Mouse (Mus musculus) G1E (cell line): Measurements from ENCODE around the gene Efcab8. TPM values are rescaled to one million over a fixed set of nuclear protein-coding genes. Genes with fewer than 3 reads are reported as not detected.

Experiments used
- ATAC-seq: 2 replicates; pipeline ENCODE4 v1.8.0; 2016; ENCODE audit warnings: mild to moderate bottlenecking; ENCODE audit not compliant: insufficient number of reproducible peaks, poor library complexity, low FRiP score, severe bottlenecking; ENCODE audit errors: extremely low read depth
- DNase-seq: peaks from one replicate; pipeline ENCODE4 v3.0.0; 2012; ENCODE audit warnings: low spot score
- H3K27me3 ChIP-seq: 2 replicates; pipeline ENCODE4 v1.6.1; 2012; ENCODE audit warnings: mild to moderate bottlenecking, low read length, inconsistent platforms; ENCODE audit not compliant: insufficient read depth
- H3K36me3 ChIP-seq: replicated peaks from 2 replicates; pipeline ENCODE3; 2012; ENCODE audit warnings: mild to moderate bottlenecking, inconsistent platforms
- H3K4me1 ChIP-seq: 2 replicates; pipeline ENCODE4 v1.6.1; 2012; ENCODE audit warnings: low read depth, low read length, inconsistent platforms, mixed read lengths; ENCODE audit not compliant: insufficient read depth
- H3K4me3 ChIP-seq: 2 replicates; pipeline ENCODE4 v1.5.1; 2012; ENCODE audit warnings: low read depth, mild to moderate bottlenecking, inconsistent platforms, low read length, moderate library complexity, mixed read lengths
- H3K9me3 ChIP-seq: replicated peaks from 2 replicates; pipeline ENCODE4 v1.6.1; 2012; ENCODE audit warnings: inconsistent platforms
- CTCF ChIP-seq: IDR thresholded peaks from 2 replicates; pipeline ENCODE4 v1.5.1; 2012; ENCODE audit warnings: low read depth, low read length, inconsistent platforms, mixed read lengths
- GATA1 ChIP-seq: IDR thresholded peaks from 2 replicates; pipeline ENCODE4 v1.6.1; 2012; ENCODE audit warnings: borderline replicate concordance, low read length, inconsistent platforms, mixed read lengths
- GATA2 ChIP-seq: IDR thresholded peaks from 2 replicates; pipeline ENCODE4 v1.6.1; 2012; ENCODE audit warnings: low read depth, low read length, inconsistent platforms, borderline replicate concordance
- POLR2AphosphoS5 ChIP-seq: IDR thresholded peaks from 2 replicates; pipeline ENCODE4 v1.6.1; 2012; ENCODE audit warnings: low read depth, low read length, inconsistent platforms; ENCODE audit not compliant: insufficient replicate concordance
- TAL1 ChIP-seq: conservative IDR thresholded peaks from 2 replicates; pipeline ENCODE4 v1.6.1; 2012; ENCODE audit warnings: low read depth, low read length, inconsistent platforms, mixed read lengths
- polyA plus RNA-seq: library from polyadenylated mRNA; stranded (reverse); fragments of >175 nt; gene quantifications from 2 replicates; pipeline ENCODE4 v1.2.3, GENCODE M21; 2012
- total RNA-seq, 2 experiments: library from RNA; stranded (forward) in 1 of 2; stranded (reverse) in 1 of 2; fragments of 200-1000 nt in 1 of 2; fragments of >200 nt in 1 of 2; fragmentation: Nextera tagmentation in 1 of 2; gene quantifications; 2 replicates each; pipeline ENCODE4 v1.2.3; 2014 to 2017

The Efcab8 gene
- total RNA-seq (2014; fragmentation: Nextera tagmentation) (0.15 TPM in 1 of 2 replicates, not detected in the other), total RNA-seq (2017) (0.12 and 0.44 TPM in 2 replicates), polyA plus RNA-seq (not detected in 2 replicates)

DNA sequence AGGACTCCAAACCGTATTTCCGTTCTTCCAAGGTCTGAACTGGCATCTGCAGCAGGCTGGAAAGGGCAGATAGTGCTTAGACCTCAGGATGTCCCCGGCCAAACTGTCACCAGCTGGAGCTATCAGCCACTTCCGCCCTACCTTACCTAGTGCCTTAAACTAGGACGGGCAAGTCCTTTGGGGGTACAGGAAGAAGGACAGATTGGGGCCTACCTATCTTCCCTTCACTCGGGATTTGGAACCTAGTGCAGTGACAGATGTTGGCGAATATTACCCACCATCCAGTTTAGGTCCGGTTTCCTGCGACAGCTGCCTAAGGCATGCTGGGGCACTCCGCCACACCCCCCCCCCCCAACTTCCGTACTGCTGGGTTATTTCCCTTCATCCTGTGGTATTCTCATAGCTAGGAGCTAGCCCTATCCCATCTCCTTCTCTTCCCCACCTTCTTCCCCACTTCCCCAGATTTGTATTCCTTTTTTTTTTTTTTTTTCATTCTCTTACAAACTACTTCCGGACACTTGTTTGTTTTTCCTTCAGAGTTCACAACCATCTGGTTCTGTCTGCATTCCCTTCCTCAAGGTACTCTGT lies at the start of gene Efcab8:
TSS of gene Efcab8 (plus strand) at position 538 of the 588 bp plus-strand sequence.
- peaks cover 10% of the 10 kb centered on the region for H3K4me1 ChIP-seq

DNA sequence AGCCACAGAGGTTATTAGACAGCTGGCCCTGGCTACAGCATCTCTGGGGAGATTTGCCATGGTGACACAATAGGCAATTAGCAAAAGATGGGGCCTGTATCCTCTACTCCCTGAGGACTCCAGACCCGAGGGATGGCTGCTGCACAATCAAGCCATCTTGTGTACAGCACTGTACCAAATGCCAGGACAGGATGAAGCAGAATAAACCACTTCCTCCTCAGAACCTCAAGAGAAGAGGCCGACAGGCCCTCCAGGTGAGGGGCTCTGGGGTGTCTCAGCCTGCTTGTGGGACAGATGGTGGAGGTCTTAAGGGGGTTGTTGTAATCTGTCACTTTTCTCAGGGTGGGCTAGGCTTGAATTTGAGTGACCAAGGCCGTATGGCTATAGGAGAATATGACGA lies 45.7 kb upstream of the Efcab8 start:
- ATAC-seq = no peak
- Histone ChIP-seq H3K27me3 (peaks cover 20% of the 10 kb centered on the region), H3K9me3 (no peaks in the 10 kb centered on the region), H3K4me1 (no peaks in the 10 kb centered on the region), H3K36me3 (no peaks in the 10 kb centered on the region), H3K4me3 (no peak overlapping the region)
- DNase-seq = no peak
- TF ChIP-seq GATA1 = no peak
- TF ChIP-seq POLR2AphosphoS5 = no peak
- no peak for TF ChIP-seq TAL1
- TF ChIP-seq GATA2 = no peak
- no peak for TF ChIP-seq CTCF

More for the DNA sequence above, at the start of gene Efcab8:
- DNase-seq (no peak), ATAC-seq (no peak)
- no peaks in the 10 kb centered on the region for H3K9me3 ChIP-seq
- H3K36me3 ChIP-seq = peaks cover 3% of the 10 kb centered on the region
- peak within 1 kb of the TSS; percentile 60; the same call in 1 of the 2 replicates for H3K4me3 ChIP-seq
- TF ChIP-seq GATA1 = no peak
- TF ChIP-seq TAL1 = no peak
- TF ChIP-seq GATA2 = no peak
- no peak for TF ChIP-seq POLR2AphosphoS5
- TF ChIP-seq CTCF = no peak
- H3K27me3 ChIP-seq = peaks cover 17% of the 10 kb centered on the region

DNA sequence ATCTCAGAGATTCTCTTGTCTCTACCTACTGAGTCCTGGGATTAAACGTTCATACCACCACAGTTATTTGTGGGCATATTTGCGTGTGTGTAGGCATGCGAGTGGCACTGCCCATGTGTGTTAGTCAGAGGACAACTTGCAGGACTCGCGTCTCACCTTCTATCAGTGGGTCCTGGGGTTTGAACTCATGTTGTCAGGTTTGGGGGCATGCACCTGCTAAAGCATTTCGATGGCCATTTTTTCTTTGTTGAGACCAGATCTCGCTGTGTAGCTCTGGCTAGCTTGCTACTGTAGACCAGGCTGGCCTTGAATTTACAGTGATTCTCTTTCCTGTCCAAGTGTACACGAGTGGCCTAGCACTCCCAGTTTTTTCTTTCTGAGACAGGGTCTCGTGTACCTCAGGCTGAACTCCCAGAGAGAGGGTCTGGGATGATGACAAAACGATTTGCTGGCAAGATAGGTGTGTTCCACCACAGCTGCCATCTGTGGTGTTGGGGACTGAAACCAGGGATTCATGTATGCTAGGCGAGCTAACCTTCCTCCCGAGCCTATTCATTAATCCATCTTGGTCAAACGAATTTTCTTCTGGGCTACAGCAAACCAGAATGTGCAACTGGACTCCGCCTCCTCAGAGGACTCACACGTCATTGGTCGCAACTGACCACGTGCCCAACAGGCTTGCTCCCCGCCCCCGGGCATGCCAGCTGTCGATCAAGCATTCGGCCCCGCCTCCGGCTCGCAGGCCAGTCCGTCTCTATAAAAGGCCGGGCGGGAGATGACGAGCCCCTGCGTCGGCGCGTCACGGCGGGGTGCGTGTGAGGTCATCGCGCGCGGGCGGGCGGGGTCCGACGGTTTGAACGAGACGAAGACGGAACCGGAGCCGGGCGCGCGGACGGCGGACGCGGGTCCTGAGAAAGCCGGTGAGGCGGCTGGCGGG lies 39.0 kb upstream of the Efcab8 start, which contains the start of gene Mapre1:
TSS of gene Mapre1 (plus strand) at position 775 of the 937 bp plus-strand sequence.
- ATAC-seq (peak; percentile 99), DNase-seq (peak; percentile 90)
- Histone ChIP-seq H3K27me3 (peaks cover 6% of the 10 kb centered on the region), H3K4me1 (peaks cover 36% of the 10 kb centered on the region), H3K4me3 (peak within 1 kb of the TSS; percentile 79), H3K36me3 (peaks cover 30% of the 10 kb centered on the region), H3K9me3 (no peaks in the 10 kb centered on the region)
- TF ChIP-seq TAL1 (no peak), GATA1 (no peak), POLR2AphosphoS5 (no peak), GATA2 (no peak), CTCF (no peak)

DNA sequence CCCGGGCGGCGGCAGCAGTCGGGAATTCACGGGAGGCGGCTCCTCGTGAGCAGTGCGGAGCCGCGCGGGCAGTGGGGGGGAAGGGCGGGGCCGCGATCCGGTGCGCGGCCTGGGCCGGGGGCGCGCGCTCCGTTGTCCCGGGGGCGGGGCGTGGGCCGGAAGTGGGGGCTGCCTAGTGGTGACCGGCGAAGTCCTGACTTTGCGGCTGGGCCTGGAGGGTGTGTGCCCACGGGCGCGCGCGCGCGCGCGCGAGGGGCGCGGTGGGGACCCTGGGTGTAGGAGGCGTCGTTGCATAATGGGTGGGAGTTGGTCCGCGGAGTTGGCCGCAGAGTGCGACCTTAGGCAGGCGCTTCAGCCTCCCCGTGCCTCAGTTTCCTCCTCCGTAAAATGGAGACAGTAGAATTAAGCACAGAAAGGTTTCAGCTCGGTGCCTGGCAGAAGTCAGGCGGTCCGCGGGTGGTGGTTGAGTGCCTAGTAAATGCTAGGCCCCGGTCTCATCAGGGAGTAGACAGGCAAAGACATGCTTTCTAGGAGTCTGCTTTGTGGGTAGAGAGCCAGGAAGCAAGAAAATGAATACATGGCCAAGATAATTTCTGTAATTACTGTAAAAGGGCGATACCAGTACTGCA lies 38.2 kb upstream of the Efcab8 start:
- H3K9me3 ChIP-seq = no peaks in the 10 kb centered on the region
- peaks cover 2% of the 10 kb centered on the region; the same call in 1 of the 2 replicates for H3K27me3 ChIP-seq
- peaks cover 36% of the 10 kb centered on the region for H3K4me1 ChIP-seq
- H3K4me3 ChIP-seq = peak overlapping the region; percentile 79
- TF ChIP-seq GATA1 = no peak
- TF ChIP-seq CTCF = no peak
- no peak for TF ChIP-seq TAL1
- no peak for TF ChIP-seq GATA2
- TF ChIP-seq POLR2AphosphoS5 = no peak
- ATAC-seq (no peak; the same call in 1 of the 2 replicates), DNase-seq (peak; percentile 73)
- H3K36me3 ChIP-seq = peaks cover 38% of the 10 kb centered on the region

GRCm38 (mm10) chr2:153747994-153748393 lies 31.7 kb upstream of the Efcab8 start:
- TF ChIP-seq POLR2AphosphoS5 (no peak), CTCF (no peak), TAL1 (no peak), GATA1 (no peak), GATA2 (no peak)
- no peaks in the 10 kb centered on the region for H3K27me3 ChIP-seq
- H3K9me3 ChIP-seq = no peaks in the 10 kb centered on the region
- ATAC-seq (no peak), DNase-seq (no peak)
- peaks cover 86% of the 10 kb centered on the region for H3K36me3 ChIP-seq
- no peak overlapping the region for H3K4me3 ChIP-seq
- H3K4me1 ChIP-seq = peaks cover 18% of the 10 kb centered on the region
